Mouse (Mus musculus) right cerebral cortex, adult 2 months (tissue): ENCODE measurements at regions not wholly inside any gene's neighbourhood (a gene's known extent, or its start where the extent isn't known, plus 50 kb on each side); places are given as distances from the start of the nearest gene placed in this dataset.
A peak's percentile ranks its signal among the peaks of the same experiment; 100 is the strongest.

ENCODE experiments used
- DNase-seq, 2 experiments: peaks; one replicate each; pipeline ENCODE4 v3.0.0; 2021 to 2022; ENCODE audit warnings: low spot score in 2 of 2

- no peak for DNase-seq
These were observed 174.4 kb downstream of the Gsdmc2 start for GRCm38 (mm10) chr15:63670561-63670960.

GRCm38 (mm10) chr15:63667536-63667935, 177.4 kb downstream of the Gsdmc2 start:
- DNase-seq, result no peak

- peak in 1 of 2 experiments; percentile 8 for DNase-seq
These were observed 179.5 kb downstream of the Gsdmc2 start for GRCm38 (mm10) chr15:63665517-63665916.

GRCm38 (mm10) chr15:63664877-63665276, 180.1 kb downstream of the Gsdmc2 start:
- DNase-seq, result no peak

GRCm38 (mm10) chr15:63662183-63662582, 182.8 kb downstream of the Gsdmc2 start:
- DNase-seq, result no peak

- DNase-seq, result no peak
These were observed 186.9 kb downstream of the Gsdmc2 start for GRCm38 (mm10) chr15:63658031-63658521.

GRCm38 (mm10) chr15:63652216-63652961, 192.6 kb downstream of the Gsdmc2 start:
- DNase-seq, result peak; percentile 89 to 94

GRCm38 (mm10) chr15:63651120-63651519, 193.9 kb downstream of the Gsdmc2 start:
- no peak for DNase-seq

- DNase-seq, result no peak
These were observed 196.6 kb downstream of the Gsdmc2 start for GRCm38 (mm10) chr15:63648142-63648989.

- no peak for DNase-seq
These were observed 220.2 kb downstream of the Gsdmc2 start for GRCm38 (mm10) chr15:63624814-63625213.

GRCm38 (mm10) chr15:63624249-63624648, 220.7 kb downstream of the Gsdmc2 start:
- DNase-seq, result no peak

- DNase-seq, result no peak
These were observed 228.3 kb downstream of the Gsdmc2 start for GRCm38 (mm10) chr15:63616506-63617208.

- no peak for DNase-seq
These were observed 230.8 kb downstream of the Gsdmc2 start for GRCm38 (mm10) chr15:63614191-63614590.

GRCm38 (mm10) chr15:63613120-63613519, 231.9 kb downstream of the Gsdmc2 start:
- no peak for DNase-seq

- no peak for DNase-seq
These were observed 233.8 kb downstream of the Gsdmc2 start for GRCm38 (mm10) chr15:63611161-63611560.

GRCm38 (mm10) chr15:63603100-63603714, 241.8 kb downstream of the Gsdmc2 start:
- no peak for DNase-seq

GRCm38 (mm10) chr15:63601543-63601942, 243.4 kb downstream of the Gsdmc2 start:
- DNase-seq, result peak; percentile 10 to 39

- DNase-seq, result no peak
These were observed 252.1 kb downstream of the Gsdmc2 start for GRCm38 (mm10) chr15:63592758-63593463.

GRCm38 (mm10) chr15:63559293-63559692, 285.7 kb downstream of the Gsdmc2 start:
- DNase-seq, result no peak

- DNase-seq, result no peak
These were observed 286.3 kb downstream of the Gsdmc2 start for GRCm38 (mm10) chr15:63558691-63559090.

- no peak for DNase-seq
These were observed 287.2 kb downstream of the Gsdmc2 start for GRCm38 (mm10) chr15:63557816-63558215.
